Mouse (Mus musculus): ENCODE measurements around the gene Cenpm. TPM values are rescaled to one million over a fixed set of nuclear protein-coding genes. Genes with fewer than 3 reads are reported as not detected.

Cenpm gene
- total and polyA plus RNA-seq, 3 experiments, result 13.7 to 103 (median 70.7) TPM

DNA sequence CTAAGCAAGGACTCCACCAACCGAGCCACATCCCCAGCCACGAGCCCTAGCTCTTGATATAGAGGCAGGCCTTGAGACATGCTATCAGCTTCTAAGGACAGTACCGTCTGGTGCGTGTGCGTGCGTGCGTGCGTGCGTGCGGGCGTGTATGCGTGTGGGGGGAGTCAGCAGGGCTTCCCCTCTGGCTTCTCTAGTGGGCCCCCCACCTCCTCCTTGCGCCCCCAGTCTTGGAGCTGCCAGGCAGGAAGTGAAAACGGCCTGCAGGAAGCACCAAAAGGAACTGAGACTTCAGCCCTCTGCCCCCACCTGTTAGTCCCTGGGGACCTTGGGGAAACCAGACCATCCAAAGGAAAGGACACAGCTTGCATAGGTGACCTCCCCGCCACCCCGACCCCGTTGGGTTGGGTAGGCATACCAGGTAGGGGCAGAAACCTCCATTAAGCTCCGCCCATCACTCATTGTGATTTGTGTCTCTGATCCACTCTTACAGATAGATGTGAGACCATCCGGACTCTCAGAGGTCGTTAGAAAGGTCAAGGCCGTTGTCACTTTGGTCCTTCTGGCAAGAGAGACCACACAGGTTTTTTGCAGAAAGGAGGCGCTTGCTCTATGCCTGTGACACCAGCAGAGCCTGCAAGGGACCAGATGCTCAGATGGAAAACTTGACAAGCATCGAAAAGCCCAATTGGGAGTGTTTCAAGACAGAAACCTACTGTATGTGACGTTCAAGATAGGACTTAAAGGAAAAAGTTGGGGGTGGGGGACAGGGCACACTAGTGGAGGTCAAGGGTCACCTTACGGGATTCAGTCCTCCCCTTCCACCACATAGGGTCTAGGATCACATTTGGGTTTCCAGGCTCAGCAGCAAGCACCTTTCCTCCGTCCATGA lies 25.5 kb downstream of the Cenpm start:
- Histone ChIP-seq H3K4me1 (ENCODE audit: insufficient read depth, low read depth, low read length) (peaks cover 21% of the 10 kb centered on the region), H3K27me3 (ENCODE audit: insufficient read depth, low read length) (peaks cover 83% of the 10 kb centered on the region), H3K9me3 (replicated peaks) (no peaks in the 10 kb centered on the region), H3K36me3 (replicated peaks) (no peaks in the 10 kb centered on the region), H3K4me3 (ENCODE audit: low read depth, low read length) (no peak overlapping the region)
- ATAC-seq (ENCODE audit: extremely low read depth, insufficient number of reproducible peaks, low FRiP score, poor library complexity, severe bottlenecking) (no peak), DNase-seq (ENCODE audit: low spot score) (no peak)
- TF ChIP-seq TAL1 (conservative IDR thresholded peaks at IDR 0.05; ENCODE audit: low read depth, low read length), result no peak
- no peak for TF ChIP-seq POLR2AphosphoS5 (IDR thresholded peaks at IDR 0.05; ENCODE audit: insufficient replicate concordance, low read depth, low read length)
- no peak for TF ChIP-seq GATA2 (IDR thresholded peaks at IDR 0.05; ENCODE audit: borderline replicate concordance, low read depth, low read length)
- no peak for TF ChIP-seq GATA1 (IDR thresholded peaks at IDR 0.05; ENCODE audit: borderline replicate concordance, low read length)
- TF ChIP-seq CTCF (IDR thresholded peaks at IDR 0.05; ENCODE audit: low read depth, low read length), result no peak

- DNase-seq (ENCODE audit: low spot score), result no peak
- no peak for ATAC-seq (ENCODE audit: extremely low read depth, insufficient number of reproducible peaks, low FRiP score, poor library complexity, severe bottlenecking)
- TF ChIP-seq POLR2AphosphoS5 (IDR thresholded peaks at IDR 0.05; ENCODE audit: insufficient replicate concordance, low read depth, low read length) (no peak), TAL1 (conservative IDR thresholded peaks at IDR 0.05; ENCODE audit: low read depth, low read length) (no peak), GATA2 (IDR thresholded peaks at IDR 0.05; ENCODE audit: borderline replicate concordance, low read depth, low read length) (no peak), GATA1 (IDR thresholded peaks at IDR 0.05; ENCODE audit: borderline replicate concordance, low read length) (no peak), CTCF (IDR thresholded peaks at IDR 0.05; ENCODE audit: low read depth, low read length) (no peak)
- Histone ChIP-seq H3K4me3 (ENCODE audit: low read depth, low read length) (no peak overlapping the region), H3K36me3 (replicated peaks) (no peaks in the 10 kb centered on the region), H3K9me3 (replicated peaks) (peaks cover 2% of the 10 kb centered on the region; the same call in 1 of the 2 replicates), H3K4me1 (ENCODE audit: insufficient read depth, low read depth, low read length) (peaks cover 11% of the 10 kb centered on the region), H3K27me3 (ENCODE audit: insufficient read depth, low read length) (peaks cover 84% of the 10 kb centered on the region)
Observed at GRCm38 (mm10) chr15:82217980-82218379, 26.6 kb downstream of the Cenpm start.

- peaks cover 11% of the 10 kb centered on the region for H3K9me3 ChIP-seq (replicated peaks)
- H3K27me3 ChIP-seq (ENCODE audit: insufficient read depth, low read length), result peaks cover 86% of the 10 kb centered on the region
- ATAC-seq (ENCODE audit: extremely low read depth, insufficient number of reproducible peaks, low FRiP score, poor library complexity, severe bottlenecking), result no peak
- TF ChIP-seq GATA2 (IDR thresholded peaks at IDR 0.05; ENCODE audit: borderline replicate concordance, low read depth, low read length) (no peak), TAL1 (conservative IDR thresholded peaks at IDR 0.05; ENCODE audit: low read depth, low read length) (no peak), GATA1 (IDR thresholded peaks at IDR 0.05; ENCODE audit: borderline replicate concordance, low read length) (no peak), CTCF (IDR thresholded peaks at IDR 0.05; ENCODE audit: low read depth, low read length) (no peak), POLR2AphosphoS5 (IDR thresholded peaks at IDR 0.05; ENCODE audit: insufficient replicate concordance, low read depth, low read length) (no peak)
- peaks cover 10% of the 10 kb centered on the region for H3K4me1 ChIP-seq (ENCODE audit: insufficient read depth, low read depth, low read length)
- H3K4me3 ChIP-seq (ENCODE audit: low read depth, low read length), result no peak overlapping the region
- no peaks in the 10 kb centered on the region for H3K36me3 ChIP-seq (replicated peaks)
- DNase-seq (ENCODE audit: low spot score), result no peak
Observed at GRCm38 (mm10) chr15:82217039-82217438, 27.5 kb downstream of the Cenpm start.

GRCm38 (mm10) chr15:82216142-82216827 lies 28.3 kb downstream of the Cenpm start:
- Histone ChIP-seq H3K27me3 (ENCODE audit: insufficient read depth, low read length) (peaks cover 93% of the 10 kb centered on the region), H3K4me1 (ENCODE audit: insufficient read depth, low read depth, low read length) (peaks cover 10% of the 10 kb centered on the region), H3K36me3 (replicated peaks) (no peaks in the 10 kb centered on the region), H3K9me3 (replicated peaks) (peaks cover 18% of the 10 kb centered on the region), H3K4me3 (ENCODE audit: low read depth, low read length) (no peak overlapping the region)
- TF ChIP-seq CTCF (IDR thresholded peaks at IDR 0.05; ENCODE audit: low read depth, low read length) (no peak), GATA2 (IDR thresholded peaks at IDR 0.05; ENCODE audit: borderline replicate concordance, low read depth, low read length) (no peak)
- no peak for ATAC-seq (ENCODE audit: extremely low read depth, insufficient number of reproducible peaks, low FRiP score, poor library complexity, severe bottlenecking)
- DNase-seq (ENCODE audit: low spot score), result no peak

DNA sequence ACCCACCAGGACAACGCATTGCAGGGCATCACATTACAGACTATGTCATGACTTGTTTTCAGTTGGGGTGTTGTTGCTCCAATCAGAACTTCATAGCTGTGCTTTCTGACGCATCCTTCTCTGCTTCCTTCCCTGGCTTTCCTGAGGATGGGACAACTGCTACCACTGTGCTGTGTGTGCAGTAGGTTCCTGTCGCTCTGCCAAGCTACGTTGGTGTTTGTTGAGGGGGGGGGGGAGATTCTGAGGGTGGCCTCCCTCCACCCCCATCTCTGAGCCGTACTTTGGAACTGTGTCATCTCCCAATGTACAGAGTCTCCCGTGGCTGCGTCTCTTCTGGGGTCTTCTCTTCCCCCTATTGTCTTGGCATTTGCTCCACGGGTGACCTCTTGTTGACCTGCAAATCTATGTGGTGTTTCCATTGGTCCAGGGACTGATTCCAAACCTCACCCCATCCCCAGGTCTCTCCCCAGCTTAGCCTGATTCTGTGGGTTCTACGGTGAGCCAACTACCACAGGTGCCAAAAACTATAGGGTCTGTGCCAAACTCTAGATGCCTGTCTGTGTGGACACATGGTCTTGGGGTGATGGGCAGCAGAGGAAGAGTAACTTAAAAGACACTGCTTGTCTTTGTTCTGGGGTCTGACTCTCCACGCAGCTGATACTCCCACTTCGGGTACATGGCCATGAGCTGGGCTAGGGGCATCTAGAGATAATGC lies 29.1 kb downstream of the Cenpm start:
- no peak for DNase-seq (ENCODE audit: low spot score)
- TF ChIP-seq GATA2 (IDR thresholded peaks at IDR 0.05; ENCODE audit: borderline replicate concordance, low read depth, low read length) (no peak), CTCF (IDR thresholded peaks at IDR 0.05; ENCODE audit: low read depth, low read length) (no peak), TAL1 (conservative IDR thresholded peaks at IDR 0.05; ENCODE audit: low read depth, low read length) (no peak), POLR2AphosphoS5 (IDR thresholded peaks at IDR 0.05; ENCODE audit: insufficient replicate concordance, low read depth, low read length) (no peak), GATA1 (IDR thresholded peaks at IDR 0.05; ENCODE audit: borderline replicate concordance, low read length) (no peak)
- H3K4me1 ChIP-seq (ENCODE audit: insufficient read depth, low read depth, low read length), result peaks cover 10% of the 10 kb centered on the region
- ATAC-seq (ENCODE audit: extremely low read depth, insufficient number of reproducible peaks, low FRiP score, poor library complexity, severe bottlenecking), result no peak
- peaks cover 19% of the 10 kb centered on the region for H3K9me3 ChIP-seq (replicated peaks)
- H3K36me3 ChIP-seq (replicated peaks), result no peaks in the 10 kb centered on the region
- peaks cover 91% of the 10 kb centered on the region for H3K27me3 ChIP-seq (ENCODE audit: insufficient read depth, low read length)
- no peak overlapping the region for H3K4me3 ChIP-seq (ENCODE audit: low read depth, low read length)

- TF ChIP-seq GATA2 (IDR thresholded peaks at IDR 0.05; ENCODE audit: borderline replicate concordance, low read depth, low read length) (no peak), POLR2AphosphoS5 (IDR thresholded peaks at IDR 0.05; ENCODE audit: insufficient replicate concordance, low read depth, low read length) (no peak), CTCF (IDR thresholded peaks at IDR 0.05; ENCODE audit: low read depth, low read length) (no peak), TAL1 (conservative IDR thresholded peaks at IDR 0.05; ENCODE audit: low read depth, low read length) (no peak), GATA1 (IDR thresholded peaks at IDR 0.05; ENCODE audit: borderline replicate concordance, low read length) (no peak)
- Histone ChIP-seq H3K27me3 (ENCODE audit: insufficient read depth, low read length) (peaks cover 71% of the 10 kb centered on the region), H3K4me3 (ENCODE audit: low read depth, low read length) (no peak overlapping the region), H3K4me1 (ENCODE audit: insufficient read depth, low read depth, low read length) (peaks cover 4% of the 10 kb centered on the region), H3K9me3 (replicated peaks) (peaks cover 19% of the 10 kb centered on the region), H3K36me3 (replicated peaks) (peaks cover 16% of the 10 kb centered on the region)
- no peak for DNase-seq (ENCODE audit: low spot score)
- ATAC-seq (ENCODE audit: extremely low read depth, insufficient number of reproducible peaks, low FRiP score, poor library complexity, severe bottlenecking), result no peak
Observed at GRCm38 (mm10) chr15:82213222-82213621, 31.3 kb downstream of the Cenpm start.

Measured in G1E (cell line).